Mouse (Mus musculus): ENCODE results near the gene Icam1.

Icam1 gene

GRCm38 (mm10) chr9:21015571-21016130 is at the start of gene Icam1:
Icam1 (plus strand) TSS chr9:21015985.
- peak; percentile 77 to 82 for DNase-seq (ENCODE audit: low spot score in 2 of 2)

GRCm38 (mm10) chr9:20966008-20966407 is 49.8 kb upstream of the Icam1 start:
- no peak for DNase-seq (ENCODE audit: low spot score in 2 of 2)

- no peak for DNase-seq (ENCODE audit: low spot score in 2 of 2)
These were observed 49.0 kb upstream of the Icam1 start for GRCm38 (mm10) chr9:20966747-20967146.

GRCm38 (mm10) chr9:20971751-20972140 is 44.0 kb upstream of the Icam1 start:
- DNase-seq (ENCODE audit: low spot score in 2 of 2): no peak

GRCm38 (mm10) chr9:20972141-20972992 is 43.4 kb upstream of the Icam1 start:
- DNase-seq (ENCODE audit: low spot score in 2 of 2): no peak

- no peak for DNase-seq (ENCODE audit: low spot score in 2 of 2)
These were observed 42.6 kb upstream of the Icam1 start for GRCm38 (mm10) chr9:20973001-20973681.

GRCm38 (mm10) chr9:20973682-20974075 is 42.1 kb upstream of the Icam1 start:
- no peak for DNase-seq (ENCODE audit: low spot score in 2 of 2)

- DNase-seq (ENCODE audit: low spot score in 2 of 2): peak; percentile 15 to 27
These were observed 40.2 kb upstream of the Icam1 start for GRCm38 (mm10) chr9:20975431-20976215.

GRCm38 (mm10) chr9:20976216-20976960 is 39.4 kb upstream of the Icam1 start, which contains the start of gene S1pr2:
S1pr2 (minus strand) TSS chr9:20976781.
- peak; percentile 62 to 66 for DNase-seq (ENCODE audit: low spot score in 2 of 2)

GRCm38 (mm10) chr9:20976961-20977689 is 38.7 kb upstream of the Icam1 start:
- DNase-seq (ENCODE audit: low spot score in 2 of 2): no peak

- no peak for DNase-seq (ENCODE audit: low spot score in 2 of 2)
These were observed 37.2 kb upstream of the Icam1 start for GRCm38 (mm10) chr9:20978409-20979095.

GRCm38 (mm10) chr9:20979181-20979580 is 36.6 kb upstream of the Icam1 start:
- DNase-seq (ENCODE audit: low spot score in 2 of 2): no peak

GRCm38 (mm10) chr9:20979769-20980168 is 36.0 kb upstream of the Icam1 start:
- no peak for DNase-seq (ENCODE audit: low spot score in 2 of 2)

- DNase-seq (ENCODE audit: low spot score in 2 of 2): no peak
These were observed 33.6 kb upstream of the Icam1 start for GRCm38 (mm10) chr9:20982171-20982570.

GRCm38 (mm10) chr9:20983169-20983568 is 32.6 kb upstream of the Icam1 start:
- peak in 1 of 2 experiments; percentile 27 for DNase-seq (ENCODE audit: low spot score in 2 of 2)

GRCm38 (mm10) chr9:20986952-20987686 is 28.7 kb upstream of the Icam1 start:
- DNase-seq (ENCODE audit: low spot score in 2 of 2): no peak

GRCm38 (mm10) chr9:20987953-20988352 is 27.8 kb upstream of the Icam1 start:
- DNase-seq (ENCODE audit: low spot score in 2 of 2): no peak

- no peak for DNase-seq (ENCODE audit: low spot score in 2 of 2)
These were observed 24.9 kb upstream of the Icam1 start for GRCm38 (mm10) chr9:20990861-20991260.

GRCm38 (mm10) chr9:20991587-20991986 is 24.2 kb upstream of the Icam1 start:
- no peak for DNase-seq (ENCODE audit: low spot score in 2 of 2)
